In genomic region chr9:118611958-118612581, GRCm38 (mm10) we compare ENCODE assay signal across 9 mouse cellular contexts. TPM values are rescaled to one million over a fixed set of nuclear protein-coding genes. Genes with fewer than 3 reads are reported as not detected.
DNase-seq lines count a peak whose midpoint lies in the region; ATAC-seq lines count a peak whose summit lies in the region.
"Had no signal": no experiment of that assay in that cellular context is flagged by ENCODE, and none has a peak within 500 bp of the region (broad histone marks: within the 10 kb centered on the region; RNA-seq: fewer than 3 reads in every experiment).

No protein-coding gene starts in this region.

- no peak overlapping the region for H3K27ac ChIP-seq in midbrain, embryonic 16.5 days (ENCODE audit: low read length)
- no peak overlapping the region for H3K27ac ChIP-seq in midbrain, embryonic 13.5 days
- H3K27ac ChIP-seq in heart, embryonic 14.5 days (replicated peaks in 1 of 2; ENCODE audit: control insufficient read depth in 1 of 2, insufficient read depth in 1 of 2, low read depth in 2 of 2, low read length in 2 of 2), result no peak overlapping the region
- no peak overlapping the region for H3K27ac ChIP-seq in lung, embryonic 15.5 days
- H3K27ac ChIP-seq: forebrain, embryonic 10.5 days had no signal

- no peak overlapping the region for H3K9ac ChIP-seq in midbrain, embryonic 16.5 days (ENCODE audit: low read depth, low read length)
- H3K9ac ChIP-seq in midbrain, embryonic 13.5 days (replicated peaks), result no peak overlapping the region
- no peak overlapping the region for H3K9ac ChIP-seq in heart, embryonic 14.5 days (ENCODE audit: low read length)
- H3K9ac ChIP-seq in lung, embryonic 15.5 days, result no peak overlapping the region

- 65% methylated on average over 20 of the region's 20 CpGs for WGBS in midbrain, embryonic 16.5 days
- 59% methylated on average over 20 of the region's 20 CpGs for WGBS in midbrain, embryonic 13.5 days
- WGBS in heart, embryonic 14.5 days, result 31% methylated on average over 20 of the region's 20 CpGs
- 35% methylated on average over 20 of the region's 20 CpGs for WGBS in lung, embryonic 15.5 days

- H3K27me3 ChIP-seq in midbrain, embryonic 16.5 days (ENCODE audit: control insufficient read depth, insufficient read depth, low read depth, low read length), result peaks cover 6% of the 10 kb centered on the region
- H3K27me3 ChIP-seq in midbrain, embryonic 13.5 days, result peaks cover 30% of the 10 kb centered on the region
- H3K27me3 ChIP-seq in heart, embryonic 14.5 days (ENCODE audit: control insufficient read depth, insufficient read depth, low read length), result 0 out of 2 replicates have a peak, but pooled peaks cover 6% of the 10 kb centered on the region
- peaks cover 9% of the 10 kb centered on the region; the same call in 1 of the 2 replicates for H3K27me3 ChIP-seq in lung, embryonic 15.5 days

- H3K36me3 ChIP-seq in midbrain, embryonic 16.5 days (ENCODE audit: control insufficient read depth, insufficient read depth, low read length), result no peaks in the 10 kb centered on the region
- H3K36me3 ChIP-seq in midbrain, embryonic 13.5 days, result no peaks in the 10 kb centered on the region
- H3K36me3 ChIP-seq in heart, embryonic 14.5 days (ENCODE audit: control insufficient read depth, insufficient read depth, low read length), result no peaks in the 10 kb centered on the region
- no peaks in the 10 kb centered on the region for H3K36me3 ChIP-seq in lung, embryonic 15.5 days
- H3K36me3 ChIP-seq: forebrain, embryonic 10.5 days had no signal

- H3K4me1 ChIP-seq in midbrain, embryonic 16.5 days (ENCODE audit: control insufficient read depth, insufficient read depth, low read length), result peaks cover 9% of the 10 kb centered on the region
- H3K4me1 ChIP-seq in midbrain, embryonic 13.5 days (replicated peaks), result peaks cover 5% of the 10 kb centered on the region
- peaks cover 24 to 38% of the 10 kb centered on the region in 2 experiments for H3K4me1 ChIP-seq in heart, embryonic 14.5 days (ENCODE audit: control insufficient read depth in 2 of 2, insufficient read depth in 2 of 2, low read length in 2 of 2)
- H3K4me1 ChIP-seq in lung, embryonic 15.5 days, result peaks cover 37% of the 10 kb centered on the region

- peak overlapping the region; percentile 21; the same call in 1 of the 2 replicates for H3K4me2 ChIP-seq in midbrain, embryonic 16.5 days (ENCODE audit: low read length)
- no peak overlapping the region for H3K4me2 ChIP-seq in midbrain, embryonic 13.5 days (replicated peaks)
- H3K4me2 ChIP-seq in heart, embryonic 14.5 days (ENCODE audit: low read length), result peak overlapping the region; percentile 53
- peak overlapping the region; percentile 41; the same call in 1 of the 2 replicates for H3K4me2 ChIP-seq in lung, embryonic 15.5 days

- no peak for ATAC-seq in midbrain, embryonic 16.5 days
- no peak for ATAC-seq in midbrain, embryonic 13.5 days
- ATAC-seq in heart, embryonic 14.5 days (ENCODE audit: insufficient number of reproducible peaks, insufficient read depth, low FRiP score, low read depth), result no peak
- ATAC-seq in lung, embryonic 15.5 days (ENCODE audit: borderline replicate concordance, extremely low read depth, low FRiP score, low TSS enrichment), result no peak

- no peak overlapping the region for H3K4me3 ChIP-seq in midbrain, embryonic 16.5 days (ENCODE audit: low read depth, low read length)
- no peak overlapping the region for H3K4me3 ChIP-seq in midbrain, embryonic 13.5 days (replicated peaks)
- 0 out of 4 replicates have a peak overlapping the region, but pooled peaks of 1 of the 2 experiments have one; percentile 5 for H3K4me3 ChIP-seq in heart, embryonic 14.5 days (ENCODE audit: control insufficient read depth in 1 of 2, insufficient read depth in 1 of 2, low read depth in 1 of 2, low read length in 2 of 2)
- no peak overlapping the region for H3K4me3 ChIP-seq in lung, embryonic 15.5 days
- H3K4me3 ChIP-seq: forebrain, embryonic 10.5 days; myocyte had no signal

- intact Hi-C loops in left cerebral cortex, postnatal 25 days (cut with DNase I), result no loop called here

- peak; percentile 35 for DNase-seq in thymus, postnatal 25 days
- no peak for DNase-seq in left cerebral cortex, postnatal 25 days (ENCODE audit: low spot score in 2 of 2)
- no peak for DNase-seq in layer of hippocampus, postnatal 25 days (ENCODE audit: extremely low spot score in 1 of 2, low spot score in 1 of 2)

- H3K9me3 ChIP-seq in midbrain, embryonic 16.5 days (replicated peaks; ENCODE audit: control insufficient read depth, low read length, poor library complexity, severe bottlenecking), result no peaks in the 10 kb centered on the region
- H3K9me3 ChIP-seq in midbrain, embryonic 13.5 days, result no peaks in the 10 kb centered on the region
- no peaks in the 10 kb centered on the region for H3K9me3 ChIP-seq in heart, embryonic 14.5 days (ENCODE audit: control insufficient read depth, low read length)
- H3K9me3 ChIP-seq in lung, embryonic 15.5 days, result no peaks in the 10 kb centered on the region
- H3K9me3 ChIP-seq: forebrain, embryonic 10.5 days had no signal

RNA-seq across cellular contexts. Expression of gene Itga9, which starts 5.6 kb away (rescaled TPM):
- 0.97 and 1.0 TPM in 2 replicates for polyA plus RNA-seq in midbrain, embryonic 16.5 days (2015; fragmentation: Nextera tagmentation; extraction: Ambion mirVana)
- polyA plus RNA-seq in midbrain, embryonic 13.5 days (2015; fragmentation: Nextera tagmentation; extraction: Ambion mirVana), result 0.98 and 1.4 TPM in 2 replicates
- polyA plus RNA-seq in heart, embryonic 14.5 days (2014; fragmentation: Nextera tagmentation; extraction: Ambion mirVana), result 15.2 and 16.1 TPM in 2 replicates
- 23.4 and 23.8 TPM in 2 replicates for polyA plus RNA-seq in lung, embryonic 15.5 days (2015; fragmentation: Nextera tagmentation; extraction: Ambion mirVana)
- total RNA-seq in left cerebral cortex, postnatal 25 days (2021), result 1 to 10 TPM; 6.7 to 7.0 TPM
- total RNA-seq in layer of hippocampus, postnatal 25 days (2021), result 1 to 10 TPM; 4.9 to 5.6 TPM
